Mouse (Mus musculus): ENCODE data around the gene Foxn3. TPM values are rescaled to one million over a fixed set of nuclear protein-coding genes. Genes with fewer than 3 reads are reported as not detected.

Gene Foxn3
- total and polyA plus RNA-seq, 3 experiments: 9.7 to 26.8 (median 11.0) TPM

GRCm38 (mm10) chr12:99496945-99497344, 66.4 kb downstream of the Foxn3 start:
- Histone ChIP-seq H3K27me3 (replicated peaks) (no peaks in the 10 kb centered on the region), H3K9me3 (replicated peaks; ENCODE audit: low read length) (no peaks in the 10 kb centered on the region), H3K9ac (ENCODE audit: insufficient read depth, low read depth) (no peak overlapping the region), H3K4me2 (ENCODE audit: insufficient read depth, low read depth, poor library complexity, severe bottlenecking) (no peak overlapping the region), H3K4me3 (replicated peaks in 1 of 3; ENCODE audit: low read depth in 2 of 3, low read length in 2 of 3, poor library complexity in 1 of 3) (no peak overlapping the region), H3K79me2 (replicated peaks; ENCODE audit: control insufficient read depth, extremely low read depth, insufficient read depth, poor library complexity, severe bottlenecking) (no peaks in the 10 kb centered on the region; the same call in 1 of the 2 replicates), H3K36me3 (replicated peaks in 1 of 2; ENCODE audit: control insufficient read depth in 1 of 2, insufficient read depth in 1 of 2, low read length in 1 of 2) (peaks cover 2 to 28% of the 10 kb centered on the region in 2 experiments), H3K27ac (ENCODE audit: insufficient read depth, low read depth) (no peak overlapping the region), H3K4me1 (ENCODE audit: control insufficient read depth in 1 of 2, insufficient read depth in 2 of 2) (peaks cover 9 to 11% of the 10 kb centered on the region in 2 experiments)
- TF ChIP-seq SMC3 (IDR thresholded peaks at IDR 0.05; ENCODE audit: low read depth, low read length): no peak
- TF ChIP-seq MAFK (IDR thresholded peaks at IDR 0.05; ENCODE audit: insufficient replicate concordance, low read length): no peak
- no peak for TF ChIP-seq RCOR1 (conservative IDR thresholded peaks at IDR 0.05; ENCODE audit: low read depth, low read length)
- no peak for TF ChIP-seq POLR2A (IDR thresholded peaks at IDR 0.05; ENCODE audit: low read depth, low read length)
- no peak for TF ChIP-seq NRF1 (IDR thresholded peaks at IDR 0.05; ENCODE audit: low read depth, low read length)
- no peak for TF ChIP-seq JUND (conservative IDR thresholded peaks at IDR 0.05; ENCODE audit: low read depth, low read length)
- TF ChIP-seq MAZ (IDR thresholded peaks at IDR 0.05; ENCODE audit: low read depth, low read length): no peak
- no peak for TF ChIP-seq ELF1 (IDR thresholded peaks at IDR 0.05; ENCODE audit: low read depth, low read length)
- no peak for TF ChIP-seq ZNF384 (IDR thresholded peaks at IDR 0.05; ENCODE audit: low read depth, low read length)
- TF ChIP-seq ETS1 (conservative IDR thresholded peaks at IDR 0.05; ENCODE audit: low read depth, low read length): no peak
- no peak for TF ChIP-seq ZMIZ1 (IDR thresholded peaks at IDR 0.05; ENCODE audit: low read depth, low read length)
- no peak for TF ChIP-seq CHD2 (IDR thresholded peaks at IDR 0.05; ENCODE audit: low read length)
- no peak for TF ChIP-seq CTCF (conservative IDR thresholded peaks at IDR 0.05 in 1 of 2, IDR thresholded peaks at IDR 0.05 in 1 of 2; ENCODE audit: low read depth in 2 of 2, low read length in 2 of 2)
- TF ChIP-seq RAD21 (IDR thresholded peaks at IDR 0.05; ENCODE audit: low read depth, low read length): no peak
- TF ChIP-seq HCFC1 (IDR thresholded peaks at IDR 0.05; ENCODE audit: low read depth, low read length): no peak
- no peak for TF ChIP-seq PAX5 (IDR thresholded peaks at IDR 0.05; ENCODE audit: low read length)
- no peak for DNase-seq (ENCODE audit: extremely low read depth)
- in situ Hi-C loops (cut with MboI; ENCODE audit: low pct_ligation_motif_present, low pct_unique_long_range_greater_than_20kb, low sequenced_read_pairs): no loop called here
- dilution Hi-C loops (cut with MboI; ENCODE audit: extremely low pct_ligation_motif_present, extremely low pct_unique_long_range_greater_than_20kb, low sequenced_read_pairs): no loop called here

- H3K9ac ChIP-seq (ENCODE audit: insufficient read depth, low read depth): no peak overlapping the region
- H3K79me2 ChIP-seq (replicated peaks; ENCODE audit: control insufficient read depth, extremely low read depth, insufficient read depth, poor library complexity, severe bottlenecking): peaks cover 7% of the 10 kb centered on the region; the same call in 1 of the 2 replicates
- H3K9me3 ChIP-seq (replicated peaks; ENCODE audit: low read length): no peaks in the 10 kb centered on the region
- dilution Hi-C loops (cut with MboI; ENCODE audit: extremely low pct_ligation_motif_present, extremely low pct_unique_long_range_greater_than_20kb, low sequenced_read_pairs) (no loop called here), in situ Hi-C loops (cut with MboI; ENCODE audit: low pct_ligation_motif_present, low pct_unique_long_range_greater_than_20kb, low sequenced_read_pairs) (no loop called here)
- no peak overlapping the region for H3K27ac ChIP-seq (ENCODE audit: insufficient read depth, low read depth)
- TF ChIP-seq NELFE (IDR thresholded peaks at IDR 0.05; ENCODE audit: low read depth, low read length) (no peak), KAT2A (IDR thresholded peaks at IDR 0.05; ENCODE audit: insufficient replicate concordance, low read length) (no peak), USF2 (conservative IDR thresholded peaks at IDR 0.05; ENCODE audit: low read depth, low read length) (no peak), SMC3 (IDR thresholded peaks at IDR 0.05; ENCODE audit: low read depth, low read length) (no peak), ZNF384 (IDR thresholded peaks at IDR 0.05; ENCODE audit: low read depth, low read length) (no peak), POLR2A (IDR thresholded peaks at IDR 0.05; ENCODE audit: low read depth, low read length) (no peak), TBP (conservative IDR thresholded peaks at IDR 0.05; ENCODE audit: low read depth, low read length) (no peak), ETS1 (conservative IDR thresholded peaks at IDR 0.05; ENCODE audit: low read depth, low read length) (no peak), NRF1 (IDR thresholded peaks at IDR 0.05; ENCODE audit: low read depth, low read length) (no peak), MAFK (IDR thresholded peaks at IDR 0.05; ENCODE audit: insufficient replicate concordance, low read length) (no peak), MYC (IDR thresholded peaks at IDR 0.05; ENCODE audit: low read depth, low read length) (no peak)
- no peak for DNase-seq (ENCODE audit: extremely low read depth)
- H3K36me3 ChIP-seq (replicated peaks in 1 of 2; ENCODE audit: control insufficient read depth in 1 of 2, insufficient read depth in 1 of 2, low read length in 1 of 2): peaks cover 0 to 18% of the 10 kb centered on the region in 2 experiments
- H3K4me3 ChIP-seq (replicated peaks in 1 of 3; ENCODE audit: low read depth in 2 of 3, low read length in 2 of 3, poor library complexity in 1 of 3): no peak overlapping the region
- H3K4me2 ChIP-seq (ENCODE audit: insufficient read depth, low read depth, poor library complexity, severe bottlenecking): no peak overlapping the region
- H3K27me3 ChIP-seq (replicated peaks): no peaks in the 10 kb centered on the region
- peaks cover 0 to 4% of the 10 kb centered on the region in 2 experiments; a peak in 1 of 4 replicates for H3K4me1 ChIP-seq (ENCODE audit: control insufficient read depth in 1 of 2, insufficient read depth in 2 of 2)
Observed at GRCm38 (mm10) chr12:99490216-99490615, 73.2 kb downstream of the Foxn3 start.

Measured in CH12.LX (cell line).